Mouse (Mus musculus): ENCODE measurements around the gene Prima1. TPM values are rescaled to one million over a fixed set of nuclear protein-coding genes. Genes with fewer than 3 reads are reported as not detected.
A peak's percentile ranks its signal among the peaks of the same experiment; 100 is the strongest.

Gene Prima1
- polyA plus RNA-seq, 1 experiment from 2014 or later, result 0.48 TPM

GRCm38 (mm10) chr12:103187020-103187419 lies 54.9 kb downstream of the Prima1 start:
- Histone ChIP-seq H3K4me3 (ENCODE audit: low read depth, low read length) (no peak overlapping the region), H3K27me3 (ENCODE audit: control insufficient read depth, insufficient read depth, low read depth, low read length) (no peaks in the 10 kb centered on the region), H3K4me1 (ENCODE audit: control insufficient read depth, insufficient read depth, low read length) (no peaks in the 10 kb centered on the region), H3K9ac (ENCODE audit: low read depth, low read length) (no peak overlapping the region), H3K36me3 (ENCODE audit: control insufficient read depth, insufficient read depth, low read length) (peaks cover 2% of the 10 kb centered on the region; the same call in 1 of the 2 replicates), H3K9me3 (replicated peaks; ENCODE audit: control insufficient read depth, low read length, poor library complexity, severe bottlenecking) (no peaks in the 10 kb centered on the region), H3K27ac (ENCODE audit: low read length) (no peak overlapping the region), H3K4me2 (ENCODE audit: low read length) (no peak overlapping the region)
- no peak for ATAC-seq
- WGBS, result 89% methylated on average over 7 of the region's 7 CpGs

GRCm38 (mm10) chr12:103183057-103183456 lies 58.9 kb downstream of the Prima1 start:
- H3K4me3 ChIP-seq (ENCODE audit: low read depth, low read length), result no peak overlapping the region
- no peaks in the 10 kb centered on the region for H3K27me3 ChIP-seq (ENCODE audit: control insufficient read depth, insufficient read depth, low read depth, low read length)
- WGBS, result 21% methylated on average over 7 of the region's 7 CpGs
- no peak overlapping the region for H3K9ac ChIP-seq (ENCODE audit: low read depth, low read length)
- H3K4me2 ChIP-seq (ENCODE audit: low read length), result no peak overlapping the region
- H3K4me1 ChIP-seq (ENCODE audit: control insufficient read depth, insufficient read depth, low read length), result no peaks in the 10 kb centered on the region
- peaks cover 4% of the 10 kb centered on the region for H3K36me3 ChIP-seq (ENCODE audit: control insufficient read depth, insufficient read depth, low read length)
- no peaks in the 10 kb centered on the region for H3K9me3 ChIP-seq (replicated peaks; ENCODE audit: control insufficient read depth, low read length, poor library complexity, severe bottlenecking)
- ATAC-seq, result no peak
- H3K27ac ChIP-seq (ENCODE audit: low read length), result no peak overlapping the region

- Histone ChIP-seq H3K9me3 (replicated peaks; ENCODE audit: control insufficient read depth, low read length, poor library complexity, severe bottlenecking) (no peaks in the 10 kb centered on the region), H3K9ac (ENCODE audit: low read depth, low read length) (no peak overlapping the region), H3K27me3 (ENCODE audit: control insufficient read depth, insufficient read depth, low read depth, low read length) (no peaks in the 10 kb centered on the region), H3K4me2 (ENCODE audit: low read length) (no peak overlapping the region), H3K4me1 (ENCODE audit: control insufficient read depth, insufficient read depth, low read length) (peaks cover 7% of the 10 kb centered on the region), H3K4me3 (ENCODE audit: low read depth, low read length) (no peak overlapping the region), H3K36me3 (ENCODE audit: control insufficient read depth, insufficient read depth, low read length) (peaks cover 13% of the 10 kb centered on the region), H3K27ac (ENCODE audit: low read length) (no peak overlapping the region)
- WGBS, result 80% methylated on average over 12 of the region's 12 CpGs
- ATAC-seq, result no peak
Observed at GRCm38 (mm10) chr12:103168892-103169291, 73.1 kb downstream of the Prima1 start.

GRCm38 (mm10) chr12:103164101-103165030 lies 77.6 kb downstream of the Prima1 start:
- Histone ChIP-seq H3K4me3 (ENCODE audit: low read depth, low read length) (no peak overlapping the region), H3K36me3 (ENCODE audit: control insufficient read depth, insufficient read depth, low read length) (peaks cover 10% of the 10 kb centered on the region), H3K4me1 (ENCODE audit: control insufficient read depth, insufficient read depth, low read length) (peaks cover 7% of the 10 kb centered on the region), H3K27ac (ENCODE audit: low read length) (peak overlapping the region; percentile 66), H3K4me2 (ENCODE audit: low read length) (no peak overlapping the region), H3K9me3 (replicated peaks; ENCODE audit: control insufficient read depth, low read length, poor library complexity, severe bottlenecking) (no peaks in the 10 kb centered on the region), H3K9ac (ENCODE audit: low read depth, low read length) (no peak overlapping the region), H3K27me3 (ENCODE audit: control insufficient read depth, insufficient read depth, low read depth, low read length) (no peaks in the 10 kb centered on the region)
- peak; percentile 87 for ATAC-seq
- 16% methylated on average over 14 of the region's 14 CpGs for whole genome bisulfite sequencing

DNA sequence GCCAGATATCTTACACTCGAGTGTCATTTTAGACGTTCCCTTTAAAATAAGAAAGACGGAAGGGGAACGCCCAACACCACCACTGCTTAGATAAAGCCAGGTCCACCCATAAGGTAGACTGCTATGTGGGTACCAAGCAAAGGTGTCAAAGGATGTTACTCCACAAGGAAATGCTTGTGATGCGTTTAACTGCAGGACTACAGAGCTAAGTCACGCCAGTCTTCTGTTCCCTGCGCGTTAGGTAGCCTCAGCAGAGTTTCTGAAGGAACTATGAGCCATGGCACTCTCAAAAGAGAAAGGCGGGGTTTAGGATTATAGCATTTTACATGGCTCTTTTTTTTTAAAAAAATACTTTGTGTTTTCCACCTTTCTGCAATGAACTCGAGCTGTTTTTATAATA lies 78.4 kb downstream of the Prima1 start:
- 46% methylated on average over 10 of the region's 10 CpGs for WGBS
- Histone ChIP-seq H3K27ac (ENCODE audit: low read length) (no peak overlapping the region), H3K9me3 (replicated peaks; ENCODE audit: control insufficient read depth, low read length, poor library complexity, severe bottlenecking) (no peaks in the 10 kb centered on the region), H3K4me3 (ENCODE audit: low read depth, low read length) (no peak overlapping the region), H3K27me3 (ENCODE audit: control insufficient read depth, insufficient read depth, low read depth, low read length) (no peaks in the 10 kb centered on the region), H3K36me3 (ENCODE audit: control insufficient read depth, insufficient read depth, low read length) (peaks cover 10% of the 10 kb centered on the region), H3K9ac (ENCODE audit: low read depth, low read length) (no peak overlapping the region), H3K4me2 (ENCODE audit: low read length) (no peak overlapping the region), H3K4me1 (ENCODE audit: control insufficient read depth, insufficient read depth, low read length) (peaks cover 7% of the 10 kb centered on the region)
- ATAC-seq, result no peak

GRCm38 (mm10) chr12:103160721-103161120 lies 81.2 kb downstream of the Prima1 start:
- ATAC-seq, result no peak
- no peak overlapping the region for H3K4me2 ChIP-seq (ENCODE audit: low read length)
- 85% methylated on average over 4 of the region's 4 CpGs for WGBS
- H3K27me3 ChIP-seq (ENCODE audit: control insufficient read depth, insufficient read depth, low read depth, low read length), result no peaks in the 10 kb centered on the region
- H3K36me3 ChIP-seq (ENCODE audit: control insufficient read depth, insufficient read depth, low read length), result peaks cover 10% of the 10 kb centered on the region
- peaks cover 7% of the 10 kb centered on the region for H3K4me1 ChIP-seq (ENCODE audit: control insufficient read depth, insufficient read depth, low read length)
- H3K4me3 ChIP-seq (ENCODE audit: low read depth, low read length), result no peak overlapping the region
- H3K9ac ChIP-seq (ENCODE audit: low read depth, low read length), result no peak overlapping the region
- H3K9me3 ChIP-seq (replicated peaks; ENCODE audit: control insufficient read depth, low read length, poor library complexity, severe bottlenecking), result no peaks in the 10 kb centered on the region
- H3K27ac ChIP-seq (ENCODE audit: low read length), result no peak overlapping the region

DNA sequence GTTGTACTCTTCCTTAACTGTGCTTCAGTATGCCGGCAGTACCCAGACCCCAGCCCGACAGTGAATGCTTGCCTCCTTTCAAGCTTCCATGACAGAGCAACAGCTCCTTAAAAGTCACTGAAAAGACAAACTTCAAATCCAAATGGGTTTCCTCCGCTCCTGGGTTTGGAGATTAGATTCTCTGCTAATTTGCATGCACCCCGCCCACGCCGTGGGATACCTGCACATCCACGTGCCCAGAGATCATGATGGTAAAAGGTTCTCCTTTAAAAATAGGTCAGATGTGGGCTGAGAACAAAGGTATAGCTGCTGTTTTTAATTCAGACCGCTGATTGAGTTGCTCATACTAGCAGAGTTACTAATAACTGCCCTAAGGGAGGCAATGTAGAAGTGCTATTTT lies 82.9 kb downstream of the Prima1 start:
- ATAC-seq, result no peak
- no peak overlapping the region for H3K27ac ChIP-seq (ENCODE audit: low read length)
- no peak overlapping the region for H3K4me2 ChIP-seq (ENCODE audit: low read length)
- 64% methylated on average over 8 of the region's 8 CpGs for WGBS
- H3K9me3 ChIP-seq (replicated peaks; ENCODE audit: control insufficient read depth, low read length, poor library complexity, severe bottlenecking), result no peaks in the 10 kb centered on the region
- H3K4me3 ChIP-seq (ENCODE audit: low read depth, low read length), result no peak overlapping the region
- H3K27me3 ChIP-seq (ENCODE audit: control insufficient read depth, insufficient read depth, low read depth, low read length), result no peaks in the 10 kb centered on the region
- H3K9ac ChIP-seq (ENCODE audit: low read depth, low read length), result no peak overlapping the region
- peaks cover 10% of the 10 kb centered on the region for H3K36me3 ChIP-seq (ENCODE audit: control insufficient read depth, insufficient read depth, low read length)
- H3K4me1 ChIP-seq (ENCODE audit: control insufficient read depth, insufficient read depth, low read length), result peaks cover 3% of the 10 kb centered on the region

GRCm38 (mm10) chr12:103157129-103157910 lies 84.6 kb downstream of the Prima1 start:
- Histone ChIP-seq H3K27ac (ENCODE audit: low read length) (0 out of 2 replicates have a peak overlapping the region, but pooled peaks have one; percentile 2), H3K4me1 (ENCODE audit: control insufficient read depth, insufficient read depth, low read length) (0 out of 2 replicates have a peak, but pooled peaks cover 2% of the 10 kb centered on the region)
- peak; percentile 55 for ATAC-seq

More at GRCm38 (mm10) chr12:103157129-103157910, 84.6 kb downstream of the Prima1 start:
- Histone ChIP-seq H3K4me2 (ENCODE audit: low read length) (no peak overlapping the region), H3K9me3 (replicated peaks; ENCODE audit: control insufficient read depth, low read length, poor library complexity, severe bottlenecking) (no peaks in the 10 kb centered on the region), H3K27me3 (ENCODE audit: control insufficient read depth, insufficient read depth, low read depth, low read length) (no peaks in the 10 kb centered on the region), H3K36me3 (ENCODE audit: control insufficient read depth, insufficient read depth, low read length) (peaks cover 9% of the 10 kb centered on the region; the same call in 1 of the 2 replicates), H3K4me3 (ENCODE audit: low read depth, low read length) (no peak overlapping the region), H3K9ac (ENCODE audit: low read depth, low read length) (no peak overlapping the region)
- WGBS, result 35% methylated on average over 18 of the region's 18 CpGs
